Mouse (Mus musculus): ENCODE data around the gene Acad11. TPM values are rescaled to one million over a fixed set of nuclear protein-coding genes. Genes with fewer than 3 reads are reported as not detected.

Acad11 gene
- 57.2 and 77.2 TPM in 2 replicates for polyA plus RNA-seq (2012; rRNA removed; ENCODE audit: low replicate concordance)

GRCm38 (mm10) chr9:104063244-104063961 lies at the start of gene Acad11:
TSS of gene Acad11 (plus strand) at chr9:104063377.

GRCm38 (mm10) chr9:104040362-104040761 lies 22.8 kb upstream of the Acad11 start, which contains the start of gene Gm28305:
TSS of gene Gm28305 (plus strand) at chr9:104040662.

GRCm38 (mm10) chr9:104062430-104063243 lies 540 bp upstream of the Acad11 start, which contains the start of gene Uba5:
TSS of gene Uba5 (minus strand) at chr9:104063134.

GRCm38 (mm10) chr9:104126833-104127232 lies 63.7 kb downstream of the Acad11 start, which contains the start of gene Ackr4:
TSS of gene Ackr4 (minus strand) at chr9:104126933.

Other genes with a start within 250 kb of the Acad11 start
- gene Nphp3, start 60.8 kb upstream of the Acad11 start, polyA plus RNA-seq (2012; rRNA removed; ENCODE audit: low replicate concordance) = 1.0 and 4.1 TPM in 2 replicates
- gene Gm28305, start 22.7 kb upstream of the Acad11 start, polyA plus RNA-seq (2012; rRNA removed; ENCODE audit: low replicate concordance) = not detected in 2 replicates
- gene Uba5, start 243 bp upstream of the Acad11 start, polyA plus RNA-seq (2012; rRNA removed; ENCODE audit: low replicate concordance) = 7.8 and 9.9 TPM in 2 replicates
- 2.9 and 4.4 TPM in 2 replicates for gene Ackr4, start 63.6 kb downstream of the Acad11 start, polyA plus RNA-seq (2012; rRNA removed; ENCODE audit: low replicate concordance)
- gene Dnajc13, start 199.6 kb downstream of the Acad11 start, polyA plus RNA-seq (2012; rRNA removed; ENCODE audit: low replicate concordance) = 39.0 and 42.2 TPM in 2 replicates